Mouse (Mus musculus) olfactory bulb, adult 2 months (tissue): Measurements from ENCODE around the gene Reep3.

Experiments
- CTCF ChIP-seq: fragments of 200-500 bp; IDR thresholded peaks from 2 replicates; pipeline ENCODE4 v1.5.1; 2012; ENCODE audit warnings: low read depth, mild to moderate bottlenecking, low read length, moderate library complexity; ENCODE audit not compliant: insufficient read depth
- POLR2A ChIP-seq: fragments of 200-500 bp; IDR thresholded peaks from 2 replicates; pipeline ENCODE4 v1.6.1; 2012; ENCODE audit warnings: mild to moderate bottlenecking, low read depth, low read length, moderate library complexity; ENCODE audit not compliant: insufficient read depth

DNA sequence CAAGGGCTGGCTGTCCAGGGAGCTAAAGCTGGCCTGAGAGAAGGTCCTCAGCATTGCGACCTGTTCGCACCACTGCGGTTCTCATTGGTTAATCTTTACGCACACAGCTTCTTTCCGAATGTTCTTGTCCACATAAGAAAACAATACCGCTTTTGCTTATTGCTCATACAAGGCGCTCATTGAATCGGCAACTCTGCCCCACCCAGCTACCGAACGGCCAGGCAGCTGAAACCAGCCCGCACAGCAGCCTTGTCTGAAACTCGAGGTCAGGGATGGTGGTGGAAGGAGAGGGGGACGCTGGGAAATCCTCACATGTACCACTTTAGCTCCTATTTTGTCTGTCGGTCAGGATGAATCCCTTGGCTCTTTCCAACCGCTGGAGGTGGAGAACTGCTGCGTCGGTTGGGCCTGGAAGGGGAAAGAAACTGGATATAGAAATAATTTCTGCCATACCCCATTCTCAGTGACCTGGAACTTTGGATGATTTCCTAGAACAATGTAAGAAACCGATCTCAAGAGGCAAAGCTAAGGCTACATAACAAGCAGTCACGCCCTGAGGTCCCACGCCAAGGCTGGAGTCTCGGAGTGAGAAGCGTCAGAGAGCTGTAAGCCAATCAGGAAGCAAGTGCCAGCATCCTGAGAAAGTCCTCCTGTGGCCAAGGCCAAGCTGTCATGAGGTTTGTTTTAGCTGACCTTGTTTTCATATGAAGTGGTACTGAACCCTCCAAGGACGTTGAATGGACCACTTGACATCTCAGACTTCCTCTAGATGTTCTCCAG is 126.2 kb downstream of the Reep3 start:
- no peak for TF ChIP-seq POLR2A
- TF ChIP-seq CTCF = no peak
